Mouse (Mus musculus): Measurements from ENCODE around the gene Rarres1. TPM values are rescaled to one million over a fixed set of nuclear protein-coding genes. Genes with fewer than 3 reads are reported as not detected.

Rarres1 gene
- total RNA-seq, 1 experiment, result 0.36 TPM

GRCm38 (mm10) chr3:67462578-67462977 is 52.7 kb downstream of the Rarres1 start:
- peaks cover 4 to 5% of the 10 kb centered on the region in 2 experiments; a peak in 2 of 4 replicates for H3K4me1 ChIP-seq (ENCODE audit: control insufficient read depth in 2 of 2, insufficient read depth in 2 of 2, low read length in 2 of 2, poor library complexity in 1 of 2)
- H3K36me3 ChIP-seq (ENCODE audit: control insufficient read depth, insufficient read depth, low read length, poor library complexity, severe bottlenecking), result peaks cover 19% of the 10 kb centered on the region
- TF ChIP-seq HCFC1 (IDR thresholded peaks at IDR 0.05; ENCODE audit: borderline replicate concordance, insufficient read depth, low read length), result no peak
- TF ChIP-seq MAFK (IDR thresholded peaks at IDR 0.05; ENCODE audit: insufficient read depth, low read depth, low read length), result no peak
- TF ChIP-seq CHD2 (IDR thresholded peaks at IDR 0.05; ENCODE audit: low read depth, low read length), result no peak
- TF ChIP-seq ZNF384 (IDR thresholded peaks at IDR 0.05; ENCODE audit: low read depth, low read length), result no peak
- no peak for TF ChIP-seq ZC3H11A (IDR thresholded peaks at IDR 0.05; ENCODE audit: borderline replicate concordance, low read depth, low read length)
- no peak overlapping the region for H3K9ac ChIP-seq (ENCODE audit: insufficient read depth, low read depth, low read length, poor library complexity, severe bottlenecking)
- no peaks in the 10 kb centered on the region for H3K9me3 ChIP-seq (ENCODE audit: control insufficient read depth, insufficient read depth, low read depth, low read length)
- DNase-seq (ENCODE audit: low read depth, low spot score), result no peak
- in situ Hi-C loops (cut with MboI; ENCODE audit: low sequenced_read_pairs in 2 of 2, unreplicated experiment in 2 of 2), result no loop called here
- H3K27ac ChIP-seq (ENCODE audit: insufficient read depth, low read depth, low read length, poor library complexity, severe bottlenecking), result no peak overlapping the region
- no peak overlapping the region for H3K4me3 ChIP-seq (ENCODE audit: insufficient read depth in 1 of 2, low read depth in 1 of 2, low read length in 2 of 2, poor library complexity in 1 of 2, severe bottlenecking in 1 of 2)

DNA sequence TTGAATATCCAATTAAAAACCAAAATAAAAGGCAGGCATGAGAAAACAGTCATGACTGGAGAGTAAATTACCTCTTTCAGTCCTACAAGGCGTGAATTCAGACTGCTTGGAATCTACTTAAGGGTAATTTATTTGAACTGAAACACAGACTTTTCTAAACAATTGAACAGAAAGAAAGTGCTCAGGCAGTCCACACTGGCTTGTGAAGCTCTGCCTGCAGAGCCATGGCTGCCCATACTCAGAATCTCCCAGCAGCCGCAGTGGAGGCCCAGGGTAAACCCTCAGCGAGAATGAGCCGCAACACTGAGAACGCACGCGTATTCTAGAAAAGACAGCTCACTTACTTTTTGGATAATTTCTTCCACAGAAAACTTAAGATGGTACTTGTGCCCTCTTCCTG is 53.3 kb downstream of the Rarres1 start:
- in situ Hi-C loops (cut with MboI; ENCODE audit: low sequenced_read_pairs in 2 of 2, unreplicated experiment in 2 of 2), result no loop called here
- TF ChIP-seq ZC3H11A (IDR thresholded peaks at IDR 0.05; ENCODE audit: borderline replicate concordance, low read depth, low read length), result no peak
- TF ChIP-seq CHD2 (IDR thresholded peaks at IDR 0.05; ENCODE audit: low read depth, low read length), result no peak
- TF ChIP-seq ZNF384 (IDR thresholded peaks at IDR 0.05; ENCODE audit: low read depth, low read length), result no peak
- no peak for TF ChIP-seq HCFC1 (IDR thresholded peaks at IDR 0.05; ENCODE audit: borderline replicate concordance, insufficient read depth, low read length)
- TF ChIP-seq MAFK (IDR thresholded peaks at IDR 0.05; ENCODE audit: insufficient read depth, low read depth, low read length), result no peak
- Histone ChIP-seq H3K9me3 (ENCODE audit: control insufficient read depth, insufficient read depth, low read depth, low read length) (no peaks in the 10 kb centered on the region), H3K4me3 (ENCODE audit: insufficient read depth in 1 of 2, low read depth in 1 of 2, low read length in 2 of 2, poor library complexity in 1 of 2, severe bottlenecking in 1 of 2) (no peak overlapping the region), H3K4me1 (ENCODE audit: control insufficient read depth in 2 of 2, insufficient read depth in 2 of 2, low read length in 2 of 2, poor library complexity in 1 of 2) (peaks cover 4 to 5% of the 10 kb centered on the region in 2 experiments; a peak in 2 of 4 replicates), H3K36me3 (ENCODE audit: control insufficient read depth, insufficient read depth, low read length, poor library complexity, severe bottlenecking) (peaks cover 20% of the 10 kb centered on the region), H3K27ac (ENCODE audit: insufficient read depth, low read depth, low read length, poor library complexity, severe bottlenecking) (no peak overlapping the region), H3K9ac (ENCODE audit: insufficient read depth, low read depth, low read length, poor library complexity, severe bottlenecking) (no peak overlapping the region)
- no peak for DNase-seq (ENCODE audit: low read depth, low spot score)

GRCm38 (mm10) chr3:67459881-67460280 is 55.4 kb downstream of the Rarres1 start:
- no peak overlapping the region for H3K9ac ChIP-seq (ENCODE audit: insufficient read depth, low read depth, low read length, poor library complexity, severe bottlenecking)
- TF ChIP-seq ZC3H11A (IDR thresholded peaks at IDR 0.05; ENCODE audit: borderline replicate concordance, low read depth, low read length), result no peak
- no peak for TF ChIP-seq MAFK (IDR thresholded peaks at IDR 0.05; ENCODE audit: insufficient read depth, low read depth, low read length)
- TF ChIP-seq CHD2 (IDR thresholded peaks at IDR 0.05; ENCODE audit: low read depth, low read length), result no peak
- no peak for TF ChIP-seq ZNF384 (IDR thresholded peaks at IDR 0.05; ENCODE audit: low read depth, low read length)
- no peak for TF ChIP-seq HCFC1 (IDR thresholded peaks at IDR 0.05; ENCODE audit: borderline replicate concordance, insufficient read depth, low read length)
- H3K27ac ChIP-seq (ENCODE audit: insufficient read depth, low read depth, low read length, poor library complexity, severe bottlenecking), result no peak overlapping the region
- peaks cover 16% of the 10 kb centered on the region for H3K36me3 ChIP-seq (ENCODE audit: control insufficient read depth, insufficient read depth, low read length, poor library complexity, severe bottlenecking)
- peaks cover 0 to 4% of the 10 kb centered on the region in 2 experiments; a peak in 1 of 4 replicates for H3K4me1 ChIP-seq (ENCODE audit: control insufficient read depth in 2 of 2, insufficient read depth in 2 of 2, low read length in 2 of 2, poor library complexity in 1 of 2)
- no peak overlapping the region for H3K4me3 ChIP-seq (ENCODE audit: insufficient read depth in 1 of 2, low read depth in 1 of 2, low read length in 2 of 2, poor library complexity in 1 of 2, severe bottlenecking in 1 of 2)
- no peak for DNase-seq (ENCODE audit: low read depth, low spot score)
- in situ Hi-C loops (cut with MboI; ENCODE audit: low sequenced_read_pairs in 2 of 2, unreplicated experiment in 2 of 2), result no loop called here
- no peaks in the 10 kb centered on the region for H3K9me3 ChIP-seq (ENCODE audit: control insufficient read depth, insufficient read depth, low read depth, low read length)

DNA sequence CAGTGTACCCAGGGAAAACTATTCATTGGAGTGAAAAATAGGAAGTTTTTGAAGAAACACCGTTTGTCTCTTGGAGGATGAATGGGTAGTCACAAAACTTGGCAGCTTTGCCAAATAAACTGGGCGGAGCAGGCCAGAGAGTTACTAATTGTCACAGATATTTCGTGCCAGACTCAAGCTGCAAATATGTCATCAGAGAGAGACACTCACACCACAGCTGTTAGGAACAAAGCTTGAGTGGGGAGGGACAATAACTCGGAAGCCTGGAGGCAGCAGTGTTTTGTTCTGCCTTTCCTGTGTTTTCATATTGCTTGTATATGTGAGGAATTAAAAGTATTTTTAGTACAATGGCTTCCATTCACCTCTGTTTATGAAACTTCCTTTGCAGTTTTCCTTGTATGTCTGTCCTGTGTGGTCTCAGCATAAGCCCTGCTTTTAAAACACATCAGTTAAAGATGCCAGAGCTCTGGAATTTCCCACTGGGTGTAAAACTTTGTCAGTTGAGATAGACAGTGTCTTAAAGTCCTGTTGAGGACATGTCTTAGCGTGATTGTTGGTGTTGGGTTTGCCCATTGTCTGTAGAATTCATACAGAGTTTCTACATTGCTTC is 64.6 kb downstream of the Rarres1 start:
- DNase-seq (ENCODE audit: low read depth, low spot score), result no peak
- no peak overlapping the region for H3K9ac ChIP-seq (ENCODE audit: insufficient read depth, low read depth, low read length, poor library complexity, severe bottlenecking)

More for the DNA sequence above, 64.6 kb downstream of the Rarres1 start:
- H3K4me3 ChIP-seq (ENCODE audit: insufficient read depth in 1 of 2, low read depth in 1 of 2, low read length in 2 of 2, poor library complexity in 1 of 2, severe bottlenecking in 1 of 2), result no peak overlapping the region
- in situ Hi-C loops (cut with MboI; ENCODE audit: low sequenced_read_pairs in 2 of 2, unreplicated experiment in 2 of 2), result no loop called here
- no peak for TF ChIP-seq MAFK (IDR thresholded peaks at IDR 0.05; ENCODE audit: insufficient read depth, low read depth, low read length)
- no peak for TF ChIP-seq CHD2 (IDR thresholded peaks at IDR 0.05; ENCODE audit: low read depth, low read length)
- TF ChIP-seq HCFC1 (IDR thresholded peaks at IDR 0.05; ENCODE audit: borderline replicate concordance, insufficient read depth, low read length), result no peak
- no peak for TF ChIP-seq ZNF384 (IDR thresholded peaks at IDR 0.05; ENCODE audit: low read depth, low read length)
- TF ChIP-seq ZC3H11A (IDR thresholded peaks at IDR 0.05; ENCODE audit: borderline replicate concordance, low read depth, low read length), result no peak
- no peak overlapping the region for H3K27ac ChIP-seq (ENCODE audit: insufficient read depth, low read depth, low read length, poor library complexity, severe bottlenecking)
- H3K9me3 ChIP-seq (ENCODE audit: control insufficient read depth, insufficient read depth, low read depth, low read length), result no peaks in the 10 kb centered on the region
- peaks cover 30% of the 10 kb centered on the region for H3K36me3 ChIP-seq (ENCODE audit: control insufficient read depth, insufficient read depth, low read length, poor library complexity, severe bottlenecking)
- H3K4me1 ChIP-seq (ENCODE audit: control insufficient read depth in 2 of 2, insufficient read depth in 2 of 2, low read length in 2 of 2, poor library complexity in 1 of 2), result peaks cover 0 to 3% of the 10 kb centered on the region in 2 experiments; a peak in 1 of 4 replicates
